Mouse (Mus musculus) G1E (cell line): Measurements from ENCODE around the gene Eci1. TPM values are rescaled to one million over a fixed set of nuclear protein-coding genes. Genes with fewer than 3 reads are reported as not detected.

Experiments used
- ATAC-seq: 2 replicates; pipeline ENCODE4 v1.8.0; 2016; ENCODE audit warnings: mild to moderate bottlenecking; ENCODE audit not compliant: insufficient number of reproducible peaks, poor library complexity, low FRiP score, severe bottlenecking; ENCODE audit errors: extremely low read depth
- DNase-seq: peaks from one replicate; pipeline ENCODE4 v3.0.0; 2012; ENCODE audit warnings: low spot score
- H3K27me3 ChIP-seq: 2 replicates; pipeline ENCODE4 v1.6.1; 2012; ENCODE audit warnings: mild to moderate bottlenecking, low read length, inconsistent platforms; ENCODE audit not compliant: insufficient read depth
- H3K36me3 ChIP-seq: replicated peaks from 2 replicates; pipeline ENCODE3; 2012; ENCODE audit warnings: mild to moderate bottlenecking, inconsistent platforms
- H3K4me1 ChIP-seq: 2 replicates; pipeline ENCODE4 v1.6.1; 2012; ENCODE audit warnings: low read depth, low read length, inconsistent platforms, mixed read lengths; ENCODE audit not compliant: insufficient read depth
- H3K4me3 ChIP-seq: 2 replicates; pipeline ENCODE4 v1.5.1; 2012; ENCODE audit warnings: low read depth, mild to moderate bottlenecking, inconsistent platforms, low read length, moderate library complexity, mixed read lengths
- H3K9me3 ChIP-seq: replicated peaks from 2 replicates; pipeline ENCODE4 v1.6.1; 2012; ENCODE audit warnings: inconsistent platforms
- CTCF ChIP-seq: IDR thresholded peaks from 2 replicates; pipeline ENCODE4 v1.5.1; 2012; ENCODE audit warnings: low read depth, low read length, inconsistent platforms, mixed read lengths
- GATA1 ChIP-seq: IDR thresholded peaks from 2 replicates; pipeline ENCODE4 v1.6.1; 2012; ENCODE audit warnings: borderline replicate concordance, low read length, inconsistent platforms, mixed read lengths
- GATA2 ChIP-seq: IDR thresholded peaks from 2 replicates; pipeline ENCODE4 v1.6.1; 2012; ENCODE audit warnings: low read depth, low read length, inconsistent platforms, borderline replicate concordance
- POLR2AphosphoS5 ChIP-seq: IDR thresholded peaks from 2 replicates; pipeline ENCODE4 v1.6.1; 2012; ENCODE audit warnings: low read depth, low read length, inconsistent platforms; ENCODE audit not compliant: insufficient replicate concordance
- TAL1 ChIP-seq: conservative IDR thresholded peaks from 2 replicates; pipeline ENCODE4 v1.6.1; 2012; ENCODE audit warnings: low read depth, low read length, inconsistent platforms, mixed read lengths
- polyA plus RNA-seq: library from polyadenylated mRNA; stranded (reverse); fragments of >175 nt; gene quantifications from 2 replicates; pipeline ENCODE4 v1.2.3, GENCODE M21; 2012
- total RNA-seq, 2 experiments: library from RNA; stranded (forward) in 1 of 2; stranded (reverse) in 1 of 2; fragments of 200-1000 nt in 1 of 2; fragments of >200 nt in 1 of 2; fragmentation: Nextera tagmentation in 1 of 2; gene quantifications; 2 replicates each; pipeline ENCODE4 v1.2.3; 2014 to 2017

Gene Eci1
- total and polyA plus RNA-seq, 3 experiments: 39.4 to 53.1 (median 40.9) TPM

DNA sequence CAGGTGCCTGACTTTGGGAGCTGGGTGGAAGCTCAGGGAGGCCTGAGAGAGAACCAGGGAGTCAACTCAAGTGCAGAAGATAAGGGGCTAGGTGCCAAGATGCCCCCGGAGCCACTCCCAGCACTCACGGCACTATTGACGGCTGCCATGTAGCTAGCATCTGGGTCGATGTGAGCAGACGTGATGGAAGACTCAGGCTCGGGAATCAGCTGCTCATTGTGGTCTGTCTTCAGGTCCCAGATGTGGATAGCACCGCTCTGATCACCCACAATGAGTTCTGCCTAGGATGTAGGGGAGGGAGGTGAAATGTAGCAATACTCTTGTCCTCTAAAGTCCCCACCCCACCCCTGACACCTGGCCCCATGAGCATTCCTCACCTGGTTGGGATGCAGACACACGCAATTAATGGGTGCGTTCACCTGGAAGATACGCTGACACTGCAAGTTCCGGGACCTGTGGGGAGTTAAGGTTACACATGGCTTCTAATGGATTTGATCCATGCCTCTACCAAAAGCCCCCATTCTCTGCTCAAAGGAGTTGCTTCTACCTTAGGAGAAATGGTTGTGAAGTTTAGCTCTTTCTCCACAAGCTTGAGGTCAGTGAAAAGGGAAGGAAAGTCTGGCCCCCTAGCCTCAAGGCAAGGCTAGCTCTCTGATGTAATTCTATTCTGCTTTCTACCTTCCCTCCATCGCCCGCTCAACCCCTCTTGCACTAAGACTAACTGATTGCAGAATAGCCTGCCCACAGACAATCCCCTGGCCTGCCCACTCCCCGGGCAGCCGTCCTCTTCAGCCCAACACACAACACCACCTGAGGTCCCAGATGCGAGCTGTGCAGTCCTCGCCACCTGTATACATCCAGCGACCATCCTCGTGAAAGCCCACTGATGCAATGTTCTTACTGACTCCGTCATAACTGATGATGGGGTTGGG, 50.9 kb downstream of the Eci1 start:
- no peak for ATAC-seq
- H3K36me3 ChIP-seq: peaks cover 60% of the 10 kb centered on the region

DNA sequence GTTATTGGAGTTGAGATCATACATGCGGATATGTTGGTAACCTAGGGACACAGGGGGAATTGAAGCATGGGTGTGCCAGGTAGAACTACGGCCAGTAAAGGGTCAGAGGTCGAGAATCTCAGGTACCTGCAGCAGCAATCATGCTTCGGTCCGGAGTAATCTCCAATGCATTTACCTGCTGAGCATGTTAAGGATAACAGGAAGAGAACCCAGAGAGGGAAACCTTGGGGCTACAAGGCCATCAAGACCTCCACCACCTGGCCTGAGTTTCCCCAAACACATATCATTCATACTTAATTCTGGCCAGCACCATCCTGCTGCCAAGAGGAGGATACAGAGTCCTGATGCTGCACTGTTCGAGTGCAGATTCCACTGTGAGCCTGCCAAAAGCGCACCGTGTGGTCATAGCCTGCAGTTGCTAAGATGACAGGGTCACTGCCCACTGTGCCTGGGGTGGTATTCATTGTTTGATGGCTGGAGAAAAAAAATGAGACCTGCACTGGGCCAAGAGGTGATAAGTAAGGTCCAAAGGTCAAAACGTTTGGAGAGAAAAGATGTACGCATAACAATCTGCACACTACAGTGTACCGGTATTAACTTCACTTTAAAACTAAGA, 51.7 kb downstream of the Eci1 start:
- no peaks in the 10 kb centered on the region for H3K27me3 ChIP-seq
- H3K9me3 ChIP-seq: no peaks in the 10 kb centered on the region
- DNase-seq: peak; percentile 2
- H3K4me1 ChIP-seq: peaks cover 57% of the 10 kb centered on the region
- H3K4me3 ChIP-seq: peak overlapping the region; percentile 96
- no peak for ATAC-seq
- H3K36me3 ChIP-seq: peaks cover 52% of the 10 kb centered on the region
- no peak for TF ChIP-seq CTCF
- TF ChIP-seq POLR2AphosphoS5: peak; percentile 39; the same call in 1 of the 2 replicates
- TF ChIP-seq GATA1: no peak
- no peak for TF ChIP-seq GATA2
- TF ChIP-seq TAL1: no peak

More for the DNA sequence above, 50.9 kb downstream of the Eci1 start:
- TF ChIP-seq GATA2: no peak
- no peak for TF ChIP-seq CTCF
- TF ChIP-seq POLR2AphosphoS5: no peak
- no peak for TF ChIP-seq TAL1
- no peak for TF ChIP-seq GATA1
- no peaks in the 10 kb centered on the region for H3K9me3 ChIP-seq
- peaks cover 65% of the 10 kb centered on the region for H3K4me1 ChIP-seq
- H3K4me3 ChIP-seq: peak overlapping the region; percentile 96; the same call in 1 of the 2 replicates
- no peaks in the 10 kb centered on the region for H3K27me3 ChIP-seq
- DNase-seq: no peak

DNA sequence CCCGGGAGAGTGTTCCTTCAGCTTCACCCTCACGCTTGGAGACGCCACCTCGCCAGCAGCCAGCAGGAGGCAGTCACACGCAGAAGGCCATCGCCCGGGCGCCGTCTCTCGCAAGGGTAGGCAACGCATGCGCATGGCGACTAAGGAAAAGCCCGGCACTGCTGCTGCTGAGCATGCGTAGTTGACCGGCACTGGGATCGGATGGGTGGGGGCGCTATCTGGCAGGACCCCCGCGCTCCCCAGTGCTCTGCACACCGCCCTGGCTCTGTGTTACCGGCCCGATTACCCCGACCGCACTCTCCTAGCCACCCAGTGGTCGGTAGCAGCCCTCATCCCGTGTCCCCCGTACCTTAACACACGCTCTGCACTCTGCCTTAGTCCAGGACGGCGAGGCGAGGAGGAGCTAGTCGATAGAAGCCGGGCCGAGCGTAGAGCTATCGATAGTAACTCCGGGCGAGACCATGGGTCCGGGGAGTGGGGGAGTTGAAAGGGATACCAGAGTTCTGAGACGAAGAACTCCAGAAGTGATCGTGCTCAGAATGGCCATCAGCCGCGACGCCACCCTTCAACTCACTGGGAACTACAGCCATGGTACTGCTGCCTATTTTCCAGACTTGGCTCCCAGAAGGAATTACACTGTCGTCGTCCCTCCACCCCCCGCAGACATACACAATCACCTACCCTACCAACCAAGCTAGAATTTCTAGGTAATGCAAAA, 52.4 kb downstream of the Eci1 start, which contains the start of gene Mlst8:
Gene Mlst8, minus strand, starts transcription at position 416 of the 718 bp plus-strand sequence.
- ATAC-seq: peak; percentile 74
- H3K4me1 ChIP-seq: peaks cover 50% of the 10 kb centered on the region
- no peaks in the 10 kb centered on the region for H3K9me3 ChIP-seq
- TF ChIP-seq GATA1 (no peak), CTCF (peak; percentile 81)
- H3K27me3 ChIP-seq: 0 out of 2 replicates have a peak, but pooled peaks cover 3% of the 10 kb centered on the region
- DNase-seq: peak; percentile 90
- H3K36me3 ChIP-seq: peaks cover 45% of the 10 kb centered on the region
- peak within 1 kb of the TSS; percentile 96 for H3K4me3 ChIP-seq

DNA sequence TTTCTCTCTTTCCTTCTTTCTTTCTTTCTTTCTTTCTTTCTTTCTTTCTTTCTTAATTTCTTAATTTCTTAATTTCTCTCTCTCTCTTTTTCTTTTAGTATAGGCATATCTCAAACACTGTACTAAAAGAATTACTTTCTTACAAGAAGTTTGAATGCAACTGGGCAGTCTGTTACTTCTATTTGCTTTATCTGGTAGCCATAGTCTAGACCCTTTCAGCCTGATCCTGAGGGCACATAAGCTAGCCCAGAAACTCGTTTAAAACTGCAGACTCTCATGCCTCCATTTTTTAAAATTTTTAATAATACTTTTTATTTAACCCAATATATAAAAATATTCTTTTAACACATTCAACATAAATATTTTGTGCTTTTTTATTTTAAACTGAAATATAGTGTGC, 53.0 kb downstream of the Eci1 start:
- Histone ChIP-seq H3K4me1 (peaks cover 44% of the 10 kb centered on the region), H3K4me3 (peak overlapping the region; percentile 40; the same call in 1 of the 2 replicates), H3K27me3 (peaks cover 5% of the 10 kb centered on the region; the same call in 1 of the 2 replicates), H3K9me3 (no peaks in the 10 kb centered on the region), H3K36me3 (peaks cover 38% of the 10 kb centered on the region)
- TF ChIP-seq TAL1 (no peak), GATA1 (no peak), GATA2 (no peak), CTCF (no peak), POLR2AphosphoS5 (no peak)
- no peak for ATAC-seq
- DNase-seq: no peak

DNA sequence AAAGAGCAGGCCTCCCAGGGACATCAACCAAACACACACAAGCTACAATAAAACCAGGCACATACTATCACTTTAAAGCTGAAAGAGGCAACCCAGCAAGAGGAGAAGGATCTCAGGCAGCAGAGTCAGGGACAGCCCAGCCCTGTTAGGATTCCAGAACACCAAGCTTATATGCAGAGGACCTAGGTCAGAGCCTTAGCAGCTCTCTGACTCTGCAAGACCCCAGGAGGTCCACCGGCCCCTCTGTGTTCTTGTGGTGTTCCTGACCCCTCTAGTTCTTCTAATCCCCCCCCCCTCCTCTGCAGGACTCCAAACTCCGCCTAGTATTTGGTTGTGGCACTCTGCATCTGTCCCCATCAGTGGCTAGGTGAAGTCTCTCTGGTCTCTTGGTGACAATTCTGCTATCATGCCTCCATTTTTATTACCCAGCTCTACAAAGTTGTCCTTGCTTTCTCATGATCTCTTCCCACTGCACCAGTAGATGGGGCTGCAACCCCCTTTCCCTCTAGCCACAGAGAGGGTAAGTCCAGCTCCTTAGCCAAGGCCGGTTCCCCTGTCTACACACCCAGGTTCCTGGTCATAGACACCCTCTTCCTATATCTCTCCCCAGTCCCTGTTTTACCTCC, 53.9 kb downstream of the Eci1 start:
- peaks cover 40% of the 10 kb centered on the region for H3K4me1 ChIP-seq
- TF ChIP-seq POLR2AphosphoS5: no peak
- TF ChIP-seq GATA1: no peak
- no peak for TF ChIP-seq GATA2
- TF ChIP-seq CTCF: no peak
- no peak for TF ChIP-seq TAL1
- ATAC-seq: no peak
- H3K4me3 ChIP-seq: no peak overlapping the region; the same call in 1 of the 2 replicates
- DNase-seq: peak; percentile 35
- peaks cover 30% of the 10 kb centered on the region for H3K36me3 ChIP-seq
- no peaks in the 10 kb centered on the region for H3K9me3 ChIP-seq
- peaks cover 13% of the 10 kb centered on the region for H3K27me3 ChIP-seq
